Mouse (Mus musculus): ENCODE measurements around the gene Pbx1. TPM values are rescaled to one million over a fixed set of nuclear protein-coding genes. Genes with fewer than 3 reads are reported as not detected.

The Pbx1 gene
- total and polyA plus RNA-seq, 3 experiments, result 66.2 to 210 (median 148) TPM

- DNase-seq, result no peak
Observed at GRCm38 (mm10) chr1:168268751-168269623, 163.1 kb downstream of the Pbx1 start.

- DNase-seq, result no peak
Observed at GRCm38 (mm10) chr1:168268224-168268623, 163.8 kb downstream of the Pbx1 start.

- DNase-seq, result peak; percentile 71
Observed at GRCm38 (mm10) chr1:168265594-168266390, 166.3 kb downstream of the Pbx1 start.

DNA sequence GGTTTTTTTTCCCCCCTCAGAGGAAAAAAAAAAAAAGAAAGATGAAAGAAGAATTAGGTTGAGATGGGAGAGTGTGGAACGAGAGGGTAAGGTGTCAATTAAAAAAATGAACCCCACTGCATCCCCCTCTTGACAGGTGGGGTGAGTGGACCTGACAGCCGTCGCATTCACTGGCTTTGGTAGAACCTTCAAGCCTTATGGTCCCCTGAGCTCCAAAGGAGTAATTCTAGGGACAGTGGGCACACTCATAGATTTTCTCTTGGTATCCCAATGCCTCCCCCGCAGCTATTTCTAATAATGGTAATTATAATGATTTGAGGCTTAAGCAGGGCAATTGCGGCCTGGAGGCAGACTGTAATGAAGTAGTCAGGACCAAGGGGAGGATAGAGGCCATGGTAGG lies 167.0 kb downstream of the Pbx1 start:
- DNase-seq, result no peak

- peak; percentile 61 for DNase-seq
Observed at GRCm38 (mm10) chr1:168260391-168260790, 171.7 kb downstream of the Pbx1 start.

DNA sequence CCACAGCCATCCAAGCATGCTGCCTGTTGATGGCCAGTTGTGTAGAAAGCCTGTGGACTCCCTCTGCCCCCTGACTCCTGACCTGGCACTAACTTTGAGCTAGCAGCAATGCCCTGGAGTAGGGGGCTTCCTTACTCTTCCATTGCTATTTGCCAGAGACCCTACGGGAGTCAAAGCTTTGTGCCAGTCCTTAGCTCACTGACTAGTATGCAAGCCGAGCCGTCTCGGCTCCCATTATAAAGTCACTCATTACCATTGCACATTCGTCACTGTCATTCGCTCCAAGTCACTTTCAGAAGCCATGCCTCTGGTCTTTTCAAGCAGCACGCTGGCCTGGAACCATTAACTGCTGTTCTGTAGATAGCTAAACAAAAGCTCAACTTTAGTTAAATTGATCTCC lies 173.2 kb downstream of the Pbx1 start:
- no peak for DNase-seq

DNA sequence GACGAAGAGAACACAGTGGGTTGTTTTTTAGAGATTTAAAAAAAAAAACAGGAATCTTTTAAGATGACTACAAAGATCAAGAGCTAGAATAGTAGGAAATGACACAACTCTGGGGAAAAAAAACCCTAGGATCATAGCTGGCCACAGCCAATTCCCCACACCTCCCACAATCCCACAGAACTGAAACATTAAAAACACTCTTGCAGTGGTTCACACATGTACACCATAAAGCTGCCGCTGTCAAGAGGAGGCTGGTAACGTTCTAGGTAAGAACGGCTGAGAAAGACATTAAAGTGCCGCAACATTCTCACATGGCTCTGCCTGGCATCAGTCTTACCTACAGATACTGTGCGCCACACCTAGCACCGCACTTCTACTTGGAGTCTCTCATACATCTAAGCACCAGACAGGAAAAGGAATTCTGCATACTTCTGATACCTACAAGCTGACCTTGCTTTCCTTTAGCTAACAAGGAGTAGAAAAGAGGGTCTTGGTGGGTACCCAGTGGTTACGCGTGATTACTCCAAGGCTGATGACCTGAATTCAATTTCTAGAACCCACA lies 176.6 kb downstream of the Pbx1 start:
- no peak for DNase-seq

DNA sequence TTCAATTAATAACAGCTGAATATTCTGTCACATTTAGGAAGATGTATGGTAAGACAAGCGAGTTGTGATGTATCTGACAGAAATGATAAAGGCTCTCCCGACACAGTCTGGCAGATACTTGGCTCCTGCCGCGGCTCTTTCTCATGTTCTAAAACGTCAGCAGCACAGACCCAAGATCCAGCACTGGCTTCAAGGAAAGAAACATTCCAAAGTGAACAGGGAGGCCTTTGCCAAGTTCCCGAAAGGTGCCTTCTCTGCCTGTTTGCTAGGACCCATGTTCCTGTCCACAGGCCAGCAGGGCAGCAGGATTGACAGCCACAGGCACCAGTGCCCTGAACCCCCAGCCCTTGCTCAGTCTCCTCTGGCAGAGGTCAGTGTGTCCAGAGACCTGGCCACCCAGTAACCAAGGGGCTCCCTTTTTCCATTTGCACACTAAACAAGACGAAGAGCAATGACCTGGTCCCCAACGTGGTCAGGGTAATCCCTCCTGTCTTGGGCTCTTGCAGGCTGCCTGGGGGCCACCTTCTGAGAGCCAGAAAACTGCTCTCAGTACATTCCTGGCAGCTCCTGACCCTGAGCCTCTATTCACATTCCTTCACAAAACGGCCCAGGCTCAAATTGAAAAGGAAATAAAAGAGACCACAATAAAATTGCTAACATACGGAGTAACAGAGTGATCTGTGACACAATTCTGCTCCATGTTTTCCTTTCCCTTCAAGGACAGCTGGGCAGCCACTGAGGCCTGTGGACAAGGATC lies 184.9 kb downstream of the Pbx1 start:
- DNase-seq, result peak; percentile 59

GRCm38 (mm10) chr1:168245539-168245938 lies 186.5 kb downstream of the Pbx1 start:
- peak; percentile 54 for DNase-seq

- DNase-seq, result no peak
Observed at GRCm38 (mm10) chr1:168243759-168244158, 188.3 kb downstream of the Pbx1 start.

- DNase-seq, result peak; percentile 54
Observed at GRCm38 (mm10) chr1:168243068-168243467, 189.0 kb downstream of the Pbx1 start.

- DNase-seq, result no peak
Observed at GRCm38 (mm10) chr1:168241316-168241715, 190.8 kb downstream of the Pbx1 start.

DNA sequence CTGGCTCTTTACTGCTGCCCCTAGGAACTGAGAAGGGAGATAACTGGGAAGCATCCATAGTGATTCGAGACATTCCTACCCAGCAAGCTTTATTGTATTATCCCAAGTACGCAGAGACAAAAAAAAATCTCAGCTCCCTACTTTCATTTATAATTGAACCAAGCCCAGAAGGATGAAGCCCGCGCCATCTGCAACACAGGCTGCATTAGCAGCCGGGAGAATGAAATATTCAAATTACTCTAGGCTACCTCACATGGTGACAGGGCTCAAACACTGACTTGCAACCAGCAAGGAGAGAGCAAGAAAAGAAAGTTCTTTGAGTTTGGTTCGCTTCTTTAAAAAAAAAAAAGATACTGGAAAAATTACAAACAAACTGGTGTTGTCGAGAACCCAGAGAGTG lies 191.2 kb downstream of the Pbx1 start:
- no peak for DNase-seq

GRCm38 (mm10) chr1:168240386-168240785 lies 191.7 kb downstream of the Pbx1 start:
- no peak for DNase-seq

- no peak for DNase-seq
Observed at GRCm38 (mm10) chr1:168236101-168236500, 196.0 kb downstream of the Pbx1 start.

GRCm38 (mm10) chr1:168234355-168234754 lies 197.7 kb downstream of the Pbx1 start:
- DNase-seq, result no peak

- no peak for DNase-seq
Observed at GRCm38 (mm10) chr1:168233182-168233581, 198.9 kb downstream of the Pbx1 start.

- no peak for DNase-seq
Observed at GRCm38 (mm10) chr1:168231548-168232429, 200.3 kb downstream of the Pbx1 start.

DNA sequence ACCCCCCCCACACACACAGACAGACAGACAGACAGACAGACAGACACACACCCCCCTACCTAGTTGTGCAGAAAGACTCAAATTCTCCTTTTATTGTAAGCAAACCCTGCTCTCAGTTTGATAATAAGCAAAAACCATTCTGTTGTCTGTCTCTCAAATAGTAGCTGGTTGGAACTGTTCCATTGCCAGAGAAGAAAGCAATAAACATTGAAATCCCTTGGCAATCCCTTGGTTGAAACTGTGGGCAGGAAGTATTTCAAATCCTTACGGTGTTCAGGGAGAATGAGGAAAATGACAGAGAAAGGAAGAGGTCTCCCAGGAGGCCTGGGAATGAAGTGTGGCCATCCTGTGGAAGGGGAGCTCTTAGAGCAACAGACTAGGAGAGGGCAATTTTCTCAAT lies 201.2 kb downstream of the Pbx1 start:
- no peak for DNase-seq

DNA sequence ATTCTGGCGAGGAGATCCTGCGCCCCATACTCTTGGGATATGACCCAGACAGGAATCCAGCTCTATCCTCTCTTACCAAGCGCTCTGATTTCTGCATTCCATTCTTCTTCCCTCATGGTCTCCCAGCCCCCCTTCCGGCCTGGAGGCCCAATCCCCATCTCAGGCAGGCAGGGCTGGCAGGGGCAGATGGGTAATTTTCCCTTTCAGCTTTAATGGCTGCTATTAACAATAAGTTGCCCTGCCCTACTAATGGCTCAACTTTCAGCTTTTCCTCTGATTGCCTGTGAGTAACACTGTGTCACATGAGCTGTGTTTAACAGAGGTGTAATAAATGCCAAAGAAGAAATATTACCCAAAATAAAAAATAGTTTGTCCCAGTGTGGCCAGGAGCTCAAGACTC lies 201.9 kb downstream of the Pbx1 start:
- DNase-seq, result no peak

All from adrenal gland, adult 2 months (tissue).